Mouse (Mus musculus): ENCODE measurements around the gene Nebl.

The Nebl gene

GRCm38 (mm10) chr2:17509942-17510341, 221.3 kb downstream of the Nebl start:
- DNase-seq: no peak

- DNase-seq: no peak
Measured at GRCm38 (mm10) chr2:17507362-17507761, 223.9 kb downstream of the Nebl start.

- DNase-seq: no peak
Measured at GRCm38 (mm10) chr2:17504115-17504774, 227.0 kb downstream of the Nebl start.

GRCm38 (mm10) chr2:17501075-17501474, 230.2 kb downstream of the Nebl start:
- no peak for DNase-seq

- no peak for DNase-seq
Measured at GRCm38 (mm10) chr2:17465517-17466174, 265.6 kb downstream of the Nebl start.

- DNase-seq: no peak
Measured at GRCm38 (mm10) chr2:17460434-17460833, 270.8 kb downstream of the Nebl start.

GRCm38 (mm10) chr2:17453676-17454075, 277.6 kb downstream of the Nebl start:
- DNase-seq: no peak

- no peak for DNase-seq
Measured at GRCm38 (mm10) chr2:17448341-17448740, 282.9 kb downstream of the Nebl start.

GRCm38 (mm10) chr2:17443581-17443980, 287.7 kb downstream of the Nebl start:
- DNase-seq: no peak

GRCm38 (mm10) chr2:17438317-17438716, 292.9 kb downstream of the Nebl start:
- DNase-seq: no peak

- DNase-seq: no peak
Measured at GRCm38 (mm10) chr2:17436739-17437440, 294.4 kb downstream of the Nebl start.

GRCm38 (mm10) chr2:17435217-17435616, 296.0 kb downstream of the Nebl start:
- no peak for DNase-seq

GRCm38 (mm10) chr2:17429028-17429427, 302.2 kb downstream of the Nebl start:
- no peak for DNase-seq

GRCm38 (mm10) chr2:17428156-17428555, 303.1 kb downstream of the Nebl start:
- DNase-seq: no peak

GRCm38 (mm10) chr2:17422967-17423366, 308.3 kb downstream of the Nebl start:
- DNase-seq: peak in 1 of 2 experiments; percentile 49

- no peak for DNase-seq
Measured at GRCm38 (mm10) chr2:17415347-17415746, 315.9 kb downstream of the Nebl start.

- DNase-seq: no peak
Measured at GRCm38 (mm10) chr2:17414324-17414723, 316.9 kb downstream of the Nebl start.

- no peak for DNase-seq
Measured at GRCm38 (mm10) chr2:17413496-17414268, 317.6 kb downstream of the Nebl start.

- DNase-seq: no peak
Measured at GRCm38 (mm10) chr2:17409276-17409675, 322.0 kb downstream of the Nebl start.

- no peak for DNase-seq
Measured at GRCm38 (mm10) chr2:17405899-17406531, 325.2 kb downstream of the Nebl start.

- DNase-seq: no peak
Measured at GRCm38 (mm10) chr2:17402511-17402910, 328.8 kb downstream of the Nebl start.

- no peak for DNase-seq
Measured at GRCm38 (mm10) chr2:17396235-17396634, 335.0 kb downstream of the Nebl start.

GRCm38 (mm10) chr2:17391389-17391788, 339.9 kb downstream of the Nebl start:
- no peak for DNase-seq

Data from kidney, postnatal 25 days (tissue).